Mouse (Mus musculus) G1E (cell line): ENCODE measurements around the gene Hoxd8. TPM values are rescaled to one million over a fixed set of nuclear protein-coding genes. Genes with fewer than 3 reads are reported as not detected.

Experiments used
- ATAC-seq: 2 replicates; pipeline ENCODE4 v1.8.0; 2016; ENCODE audit warnings: mild to moderate bottlenecking; ENCODE audit not compliant: insufficient number of reproducible peaks, poor library complexity, low FRiP score, severe bottlenecking; ENCODE audit errors: extremely low read depth
- DNase-seq: peaks from one replicate; pipeline ENCODE4 v3.0.0; 2012; ENCODE audit warnings: low spot score
- H3K27me3 ChIP-seq: 2 replicates; pipeline ENCODE4 v1.6.1; 2012; ENCODE audit warnings: mild to moderate bottlenecking, low read length, inconsistent platforms; ENCODE audit not compliant: insufficient read depth
- H3K36me3 ChIP-seq: replicated peaks from 2 replicates; pipeline ENCODE3; 2012; ENCODE audit warnings: mild to moderate bottlenecking, inconsistent platforms
- H3K4me1 ChIP-seq: 2 replicates; pipeline ENCODE4 v1.6.1; 2012; ENCODE audit warnings: low read depth, low read length, inconsistent platforms, mixed read lengths; ENCODE audit not compliant: insufficient read depth
- H3K4me3 ChIP-seq: 2 replicates; pipeline ENCODE4 v1.5.1; 2012; ENCODE audit warnings: low read depth, mild to moderate bottlenecking, inconsistent platforms, low read length, moderate library complexity, mixed read lengths
- H3K9me3 ChIP-seq: replicated peaks from 2 replicates; pipeline ENCODE4 v1.6.1; 2012; ENCODE audit warnings: inconsistent platforms
- CTCF ChIP-seq: IDR thresholded peaks from 2 replicates; pipeline ENCODE4 v1.5.1; 2012; ENCODE audit warnings: low read depth, low read length, inconsistent platforms, mixed read lengths
- GATA1 ChIP-seq: IDR thresholded peaks from 2 replicates; pipeline ENCODE4 v1.6.1; 2012; ENCODE audit warnings: borderline replicate concordance, low read length, inconsistent platforms, mixed read lengths
- GATA2 ChIP-seq: IDR thresholded peaks from 2 replicates; pipeline ENCODE4 v1.6.1; 2012; ENCODE audit warnings: low read depth, low read length, inconsistent platforms, borderline replicate concordance
- POLR2AphosphoS5 ChIP-seq: IDR thresholded peaks from 2 replicates; pipeline ENCODE4 v1.6.1; 2012; ENCODE audit warnings: low read depth, low read length, inconsistent platforms; ENCODE audit not compliant: insufficient replicate concordance
- TAL1 ChIP-seq: conservative IDR thresholded peaks from 2 replicates; pipeline ENCODE4 v1.6.1; 2012; ENCODE audit warnings: low read depth, low read length, inconsistent platforms, mixed read lengths
- polyA plus RNA-seq: library from polyadenylated mRNA; stranded (reverse); fragments of >175 nt; gene quantifications from 2 replicates; pipeline ENCODE4 v1.2.3, GENCODE M21; 2012
- total RNA-seq, 2 experiments: library from RNA; stranded (forward) in 1 of 2; stranded (reverse) in 1 of 2; fragments of 200-1000 nt in 1 of 2; fragments of >200 nt in 1 of 2; fragmentation: Nextera tagmentation in 1 of 2; gene quantifications; 2 replicates each; pipeline ENCODE4 v1.2.3; 2014 to 2017

Hoxd8 gene
- total and polyA plus RNA-seq, 3 experiments, result not detected

DNA sequence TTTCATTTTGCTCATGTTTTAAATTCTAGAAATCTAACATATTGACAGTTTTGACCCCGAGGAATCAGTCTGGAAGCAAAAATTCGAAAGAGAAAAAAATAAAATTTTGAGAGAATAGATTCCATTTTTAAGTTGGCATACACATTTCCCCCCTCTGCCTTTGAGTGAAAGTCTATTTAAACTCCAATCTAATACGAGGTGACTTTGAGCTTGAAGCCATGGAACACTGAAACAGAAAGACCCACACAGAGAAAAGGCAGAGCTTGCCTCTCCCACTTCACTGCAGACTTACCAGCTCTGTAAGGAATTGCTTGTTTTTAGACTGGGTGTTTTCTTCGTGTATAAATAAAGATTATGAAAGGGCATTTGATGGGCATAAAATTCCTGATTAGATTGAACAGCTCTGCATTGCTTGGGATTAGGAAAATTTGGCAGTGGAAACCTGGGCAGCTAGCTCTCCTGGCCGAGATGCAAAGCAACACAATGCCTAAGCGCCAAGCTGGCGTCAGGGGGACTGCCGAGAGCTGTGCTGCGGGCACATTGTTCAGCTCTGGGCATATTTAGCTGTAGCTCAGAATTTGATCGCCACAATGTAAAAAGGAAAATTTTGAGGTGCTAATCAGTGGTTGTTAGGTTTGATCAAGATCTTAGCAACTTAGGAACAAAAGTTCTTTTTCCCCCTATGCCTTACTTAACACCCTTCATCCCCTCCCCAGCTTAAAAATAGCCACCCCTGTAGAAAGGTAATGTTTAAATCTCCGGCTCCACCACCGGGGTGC is 15.4 kb upstream of the Hoxd8 start:
- no peak for ATAC-seq
- H3K27me3 ChIP-seq, result peaks cover 57% of the 10 kb centered on the region
- no peak for TF ChIP-seq CTCF

DNA sequence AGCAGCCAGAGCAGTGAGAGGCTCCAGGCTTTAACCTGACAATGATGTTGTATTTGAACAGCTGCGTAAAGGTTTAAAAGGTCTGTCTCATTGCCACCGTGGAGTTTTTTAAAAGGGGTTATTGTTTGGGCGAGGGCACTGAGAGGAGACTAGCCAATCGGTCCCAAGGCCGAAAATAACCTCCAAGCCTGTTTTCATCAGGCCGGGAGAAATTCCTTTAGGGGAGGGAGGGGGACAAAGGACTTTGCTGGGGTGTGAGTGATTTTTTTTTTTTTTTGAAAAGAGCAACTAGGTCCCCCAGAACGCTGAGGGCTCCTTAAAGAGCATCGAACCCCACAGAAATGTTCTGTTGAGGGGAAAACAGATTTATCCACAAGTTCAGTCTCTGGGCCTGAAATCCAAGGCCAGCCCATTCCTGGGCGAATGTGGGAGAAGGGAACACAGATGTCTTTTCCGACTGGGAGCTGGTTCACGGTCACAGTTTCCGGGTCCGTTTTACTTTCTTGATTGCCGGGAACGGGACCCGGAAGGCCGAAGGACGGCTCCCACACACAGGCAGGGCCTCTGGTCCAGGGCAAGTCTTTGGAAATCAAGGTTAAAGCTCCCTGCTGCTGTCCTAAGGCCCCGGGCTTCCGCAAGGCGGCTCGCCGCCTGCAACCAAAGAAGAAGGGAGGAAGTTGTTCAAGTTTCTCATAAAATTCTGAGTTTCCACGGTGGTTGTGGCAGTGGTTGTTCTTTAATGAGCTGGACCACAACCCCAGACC is 14.7 kb upstream of the Hoxd8 start:
- TF ChIP-seq CTCF, result no peak
- no peak for TF ChIP-seq TAL1
- no peak for TF ChIP-seq GATA1
- TF ChIP-seq GATA2, result no peak
- TF ChIP-seq POLR2AphosphoS5, result no peak
- DNase-seq, result no peak
- no peaks in the 10 kb centered on the region for H3K9me3 ChIP-seq
- no peaks in the 10 kb centered on the region for H3K4me1 ChIP-seq
- H3K36me3 ChIP-seq, result no peaks in the 10 kb centered on the region
- no peak for ATAC-seq
- H3K4me3 ChIP-seq, result no peak overlapping the region
- H3K27me3 ChIP-seq, result peaks cover 54% of the 10 kb centered on the region

More for the DNA sequence above, 15.4 kb upstream of the Hoxd8 start:
- Histone ChIP-seq H3K9me3 (no peaks in the 10 kb centered on the region), H3K36me3 (no peaks in the 10 kb centered on the region), H3K4me3 (no peak overlapping the region), H3K4me1 (no peaks in the 10 kb centered on the region)
- no peak for DNase-seq

DNA sequence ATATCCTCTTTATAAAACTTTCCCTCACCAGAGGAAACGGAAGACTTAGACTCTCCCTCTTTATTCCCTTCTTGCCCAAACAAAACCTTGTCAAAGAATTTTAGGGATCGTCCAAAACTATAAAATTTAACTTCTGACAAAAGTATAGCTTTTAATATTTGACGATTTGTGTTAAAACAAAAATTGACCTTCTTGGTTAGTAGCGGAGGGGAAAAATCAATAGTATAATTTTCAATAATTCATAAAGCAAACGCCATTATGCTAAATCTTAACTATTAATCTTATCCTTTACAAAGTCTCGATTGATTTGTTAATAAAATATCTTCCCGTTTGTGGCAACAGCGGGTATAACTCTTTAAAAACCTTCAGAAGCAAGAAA is 14.1 kb upstream of the Hoxd8 start:
- Histone ChIP-seq H3K9me3 (no peaks in the 10 kb centered on the region), H3K27me3 (peaks cover 54% of the 10 kb centered on the region)
- no peak for DNase-seq

DNA sequence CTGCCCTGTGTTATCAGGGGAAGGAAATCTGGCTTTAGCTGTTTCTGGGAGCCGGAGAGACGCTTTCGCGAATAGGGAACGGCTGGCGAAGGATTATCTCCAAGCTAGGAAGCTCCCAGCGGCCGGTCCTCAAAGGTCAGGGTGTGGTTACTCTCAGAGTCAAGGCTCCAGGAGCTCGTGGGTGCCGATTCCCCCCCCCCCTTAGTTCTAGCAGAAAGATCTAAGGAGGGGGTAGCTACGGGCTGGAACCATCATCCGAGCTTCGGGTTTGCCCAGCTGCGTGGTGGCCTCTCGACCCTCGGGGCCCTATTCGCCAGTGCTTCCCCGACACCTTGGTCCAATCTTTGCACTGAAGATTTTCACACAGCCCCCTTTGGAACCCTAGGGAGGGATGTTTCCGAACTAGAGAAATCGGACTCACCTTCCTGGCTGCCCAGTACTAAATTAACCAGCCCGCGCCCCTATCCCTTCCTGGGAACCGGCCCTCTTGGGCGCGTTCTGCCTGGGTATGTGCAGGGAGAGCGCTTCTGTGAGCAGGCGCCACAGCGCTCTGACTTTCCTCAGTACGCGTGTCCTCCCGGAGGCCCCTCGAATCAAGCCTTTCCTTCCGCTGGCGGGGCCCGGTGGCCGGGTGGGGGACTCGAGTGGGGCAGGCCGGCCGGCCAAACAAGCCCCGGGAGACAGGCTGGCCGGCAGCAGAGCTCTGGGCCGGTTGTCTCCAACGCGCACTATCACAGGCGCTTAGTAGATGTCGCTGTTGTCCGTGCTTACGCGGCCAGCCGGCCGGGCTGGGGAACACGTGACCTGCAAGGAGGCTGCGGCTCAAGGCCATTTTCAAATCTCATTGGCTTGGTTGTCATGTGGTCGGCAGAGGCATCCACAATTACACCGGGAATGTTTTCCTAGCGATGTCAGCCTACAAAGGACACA is 13.1 kb upstream of the Hoxd8 start, which contains the start of gene Hoxd10:
TSS of gene Hoxd10 (plus strand) at position 903 of the 930 bp plus-strand sequence.
- no peak for TF ChIP-seq CTCF
- TF ChIP-seq GATA1, result no peak
- TF ChIP-seq TAL1, result no peak
- no peak for TF ChIP-seq POLR2AphosphoS5
- TF ChIP-seq GATA2, result no peak
- ATAC-seq (no peak), DNase-seq (no peak)

More for the DNA sequence above, 14.1 kb upstream of the Hoxd8 start:
- TF ChIP-seq TAL1 (no peak), GATA2 (no peak), GATA1 (no peak), POLR2AphosphoS5 (no peak), CTCF (no peak)
- Histone ChIP-seq H3K4me1 (no peaks in the 10 kb centered on the region), H3K4me3 (no peak overlapping the region), H3K36me3 (no peaks in the 10 kb centered on the region)
- no peak for ATAC-seq

DNA sequence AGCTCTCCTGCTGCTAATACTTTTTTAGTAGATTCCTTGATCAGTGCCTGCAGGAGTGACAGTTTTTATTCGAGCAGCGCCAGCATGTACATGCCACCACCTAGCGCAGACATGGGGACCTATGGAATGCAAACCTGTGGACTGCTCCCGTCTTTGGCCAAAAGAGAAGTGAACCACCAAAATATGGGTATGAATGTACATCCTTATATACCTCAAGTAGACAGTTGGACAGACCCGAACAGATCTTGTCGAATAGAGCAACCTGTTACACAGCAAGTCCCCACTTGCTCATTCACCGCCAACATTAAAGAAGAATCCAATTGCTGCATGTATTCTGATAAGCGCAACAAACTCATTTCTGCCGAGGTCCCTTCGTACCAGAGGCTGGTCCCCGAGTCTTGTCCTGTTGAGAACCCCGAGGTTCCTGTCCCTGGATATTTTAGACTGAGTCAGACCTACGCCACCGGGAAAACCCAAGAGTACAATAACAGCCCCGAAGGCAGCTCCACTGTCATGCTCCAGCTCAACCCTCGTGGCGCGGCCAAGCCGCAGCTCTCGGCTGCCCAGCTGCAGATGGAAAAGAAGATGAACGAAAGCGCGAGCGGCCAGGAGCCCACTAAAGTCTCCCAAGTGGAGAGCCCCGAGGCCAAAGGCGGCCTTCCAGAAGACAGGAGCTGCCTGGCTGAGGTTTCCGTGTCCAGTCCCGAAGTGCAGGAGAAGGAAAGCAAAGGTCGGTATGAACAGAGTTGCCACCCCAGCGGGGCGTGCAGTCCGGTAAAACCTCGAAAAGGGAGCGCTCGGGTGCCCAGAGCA is 12.2 kb upstream of the Hoxd8 start:
- Histone ChIP-seq H3K36me3 (no peaks in the 10 kb centered on the region), H3K27me3 (peaks cover 55% of the 10 kb centered on the region), H3K4me1 (no peaks in the 10 kb centered on the region), H3K4me3 (no peak overlapping the region), H3K9me3 (no peaks in the 10 kb centered on the region)
- TF ChIP-seq GATA2 (no peak), GATA1 (no peak), TAL1 (no peak), POLR2AphosphoS5 (no peak), CTCF (no peak)
- no peak for DNase-seq
- ATAC-seq, result no peak

More for the DNA sequence above, 13.1 kb upstream of the Hoxd8 start, which contains the start of gene Hoxd10:
- Histone ChIP-seq H3K4me1 (no peaks in the 10 kb centered on the region), H3K4me3 (no peak within 1 kb of the TSS), H3K9me3 (no peaks in the 10 kb centered on the region), H3K36me3 (no peaks in the 10 kb centered on the region), H3K27me3 (peaks cover 54% of the 10 kb centered on the region)
